In genomic region chr7:45699523-45700141, GRCm38 (mm10) we compare ENCODE assay signal across 8 mouse cellular contexts. TPM values are rescaled to one million over a fixed set of nuclear protein-coding genes. Genes with fewer than 3 reads are reported as not detected.
DNase-seq lines count a peak whose midpoint lies in the region; ATAC-seq lines count a peak whose summit lies in the region.

Car11 (plus strand) TSS chr7:45699843.

- H3K4me3 ChIP-seq in neural tube, embryonic 11.5 days (ENCODE audit: low read depth, low read length): peak within 1 kb of the TSS; percentile 39
- H3K4me3 ChIP-seq in neural tube, embryonic 13.5 days: peak within 1 kb of the TSS; percentile 52

- H3K27me3 ChIP-seq in neural tube, embryonic 11.5 days (ENCODE audit: control insufficient read depth, insufficient read depth, low read length): peaks cover 17% of the 10 kb centered on the region
- peaks cover 27% of the 10 kb centered on the region for H3K27me3 ChIP-seq in neural tube, embryonic 13.5 days

- H3K36me3 ChIP-seq in neural tube, embryonic 11.5 days (ENCODE audit: control insufficient read depth, insufficient read depth, low read length): no peaks in the 10 kb centered on the region
- H3K36me3 ChIP-seq in neural tube, embryonic 13.5 days: no peaks in the 10 kb centered on the region

- no peak for ATAC-seq in neural tube, embryonic 11.5 days (ENCODE audit: insufficient read depth, low FRiP score, low TSS enrichment)
- ATAC-seq in neural tube, embryonic 13.5 days (ENCODE audit: low read depth): peak; percentile 1; the same call in 1 of the 2 replicates
- no peak for ATAC-seq in erythroblast, adult 5-6 weeks (replicated peaks; ENCODE audit: low FRiP score, poor library complexity, severe bottlenecking)

- peaks cover 17% of the 10 kb centered on the region; the same call in 1 of the 2 replicates for H3K4me1 ChIP-seq in neural tube, embryonic 11.5 days (ENCODE audit: control insufficient read depth, insufficient read depth, low read length)
- peaks cover 57% of the 10 kb centered on the region for H3K4me1 ChIP-seq in neural tube, embryonic 13.5 days (replicated peaks)

- peak within 1 kb of the TSS; percentile 79 for H3K4me2 ChIP-seq in neural tube, embryonic 11.5 days (ENCODE audit: low read depth)
- peak within 1 kb of the TSS; percentile 88 for H3K4me2 ChIP-seq in neural tube, embryonic 13.5 days

- no peak within 1 kb of the TSS for H3K27ac ChIP-seq in neural tube, embryonic 11.5 days (ENCODE audit: low read depth, low read length)
- H3K27ac ChIP-seq in neural tube, embryonic 13.5 days (replicated peaks): peak within 1 kb of the TSS; percentile 80

- intact Hi-C loops in left cerebral cortex, postnatal 10 days (cut with DNase I): no loop called here

- DNase-seq in adrenal gland, adult (ENCODE audit: inconsistent age in 2 of 2, low spot score in 1 of 2): peak; percentile 53 to 72
- no peak for DNase-seq in adrenal gland, postnatal 10 days
- no peak for DNase-seq in neural tube, embryonic 11.5 days (ENCODE audit: low spot score)
- no peak for DNase-seq in neural tube, embryonic 10.5 days (ENCODE audit: extremely low spot score, low spot score)
- DNase-seq in frontal cortex, postnatal 14 days (ENCODE audit: low spot score in 2 of 2): peak; percentile 40 to 57
- DNase-seq in left cerebral cortex, postnatal 10 days (ENCODE audit: extremely low spot score in 1 of 2, low spot score in 2 of 2): peak in 1 of 2 experiments; percentile 74

- 2% methylated on average over 25 of the region's 36 CpGs for WGBS in neural tube, embryonic 11.5 days
- WGBS in neural tube, embryonic 13.5 days: 1% methylated on average over 33 of the region's 36 CpGs

- H3K9ac ChIP-seq in neural tube, embryonic 11.5 days (ENCODE audit: low read length): peak within 1 kb of the TSS; percentile 66
- peak within 1 kb of the TSS; percentile 81 for H3K9ac ChIP-seq in neural tube, embryonic 13.5 days

- no peaks in the 10 kb centered on the region for H3K9me3 ChIP-seq in neural tube, embryonic 11.5 days (ENCODE audit: control insufficient read depth, low read length)
- H3K9me3 ChIP-seq in neural tube, embryonic 13.5 days: no peaks in the 10 kb centered on the region

RNA-seq across cellular contexts. Expression of gene Car11, which starts in this region (rescaled TPM):
- total RNA-seq in adrenal gland, postnatal 10 days (2021): 10 to 100 TPM in 1 of 2 experiments, 1 to 10 TPM in 1; 7.6 to 14.5 TPM
- polyA plus RNA-seq in neural tube, embryonic 11.5 days (2014; fragmentation: Nextera tagmentation; extraction: Ambion mirVana): 11.5 and 12.4 TPM in 2 replicates
- total RNA-seq in left cerebral cortex, postnatal 10 days (2021): 100 to 1,000 TPM; 152 to 154 TPM
- 44.5 and 46.0 TPM in 2 replicates for polyA plus RNA-seq in neural tube, embryonic 13.5 days (2015; fragmentation: Nextera tagmentation; extraction: Ambion mirVana)
- total RNA-seq in erythroblast, adult 5-6 weeks (2015; ENCODE audit: low replicate concordance): not detected in 2 replicates
- total RNA-seq in erythroblast, adult 5-6 weeks (2017; ENCODE audit: low replicate concordance): not detected in 2 replicates

Comparison
In these comparisons a context has a peak if more than half of its experiments do, and no peak if none do; other contexts are left out.
1. RNA of gene Car11 (total RNA-seq): 152 to 154 TPM in left cerebral cortex, postnatal 10 days; 7.6 to 14.5 TPM in adrenal gland, postnatal 10 days and not detected in erythroblast, adult 5-6 weeks; every median in the first group is over 4 times any median in the second.
2. DNase-seq: peak in adrenal gland, adult (2 of 2) and frontal cortex, postnatal 14 days (2 of 2); none in adrenal gland, postnatal 10 days (single experiment), neural tube, embryonic 11.5 days (single experiment) and neural tube, embryonic 10.5 days (single experiment).